Mouse (Mus musculus): ENCODE results near the gene Marveld2. TPM values are rescaled to one million over a fixed set of nuclear protein-coding genes. Genes with fewer than 3 reads are reported as not detected.

The Marveld2 gene
- polyA plus RNA-seq, 1 experiment from 2014 or later = 20.5 TPM

GRCm38 (mm10) chr13:100552009-100552368 lies 64.8 kb downstream of the Marveld2 start:
- Histone ChIP-seq H3K9ac (replicated peaks; ENCODE audit: low read length) (peak overlapping the region; percentile 83), H3K4me2 (replicated peaks; ENCODE audit: low read depth, low read length) (peak overlapping the region; percentile 97), H3K27me3 (ENCODE audit: insufficient read depth, low read length) (peaks cover 41% of the 10 kb centered on the region), H3K4me3 (ENCODE audit: low read length) (peak overlapping the region; percentile 73), H3K9me3 (ENCODE audit: low read length) (no peaks in the 10 kb centered on the region), H3K36me3 (ENCODE audit: insufficient read depth, low read length) (no peaks in the 10 kb centered on the region), H3K4me1 (ENCODE audit: insufficient read depth, low read length) (peaks cover 18% of the 10 kb centered on the region; the same call in 1 of the 2 replicates), H3K27ac (ENCODE audit: low read length) (peak overlapping the region; percentile 78)
- WGBS = 0% methylated on average over 35 of the region's 35 CpGs
- peak; percentile 11; the same call in 1 of the 2 replicates for ATAC-seq (ENCODE audit: low FRiP score, low TSS enrichment)

- peak overlapping the region; percentile 83 for H3K9ac ChIP-seq (replicated peaks; ENCODE audit: low read length)
- under 1% methylated on average over 41 of the region's 41 CpGs for WGBS
- no peak for ATAC-seq (ENCODE audit: low FRiP score, low TSS enrichment)
- H3K9me3 ChIP-seq (ENCODE audit: low read length) = no peaks in the 10 kb centered on the region
- no peaks in the 10 kb centered on the region for H3K36me3 ChIP-seq (ENCODE audit: insufficient read depth, low read length)
- H3K4me1 ChIP-seq (ENCODE audit: insufficient read depth, low read length) = peaks cover 18% of the 10 kb centered on the region; the same call in 1 of the 2 replicates
- peak overlapping the region; percentile 78 for H3K27ac ChIP-seq (ENCODE audit: low read length)
- peaks cover 41% of the 10 kb centered on the region for H3K27me3 ChIP-seq (ENCODE audit: insufficient read depth, low read length)
- peak overlapping the region; percentile 97 for H3K4me2 ChIP-seq (replicated peaks; ENCODE audit: low read depth, low read length)
- peak overlapping the region; percentile 73 for H3K4me3 ChIP-seq (ENCODE audit: low read length)
Measured at GRCm38 (mm10) chr13:100551371-100552008, 65.3 kb downstream of the Marveld2 start.

GRCm38 (mm10) chr13:100547269-100547668 lies 69.5 kb downstream of the Marveld2 start:
- Histone ChIP-seq H3K4me2 (replicated peaks; ENCODE audit: low read depth, low read length) (no peak overlapping the region), H3K27ac (ENCODE audit: low read length) (no peak overlapping the region), H3K4me3 (ENCODE audit: low read length) (no peak overlapping the region), H3K9ac (replicated peaks; ENCODE audit: low read length) (no peak overlapping the region), H3K4me1 (ENCODE audit: insufficient read depth, low read length) (peaks cover 8% of the 10 kb centered on the region; the same call in 1 of the 2 replicates), H3K27me3 (ENCODE audit: insufficient read depth, low read length) (peaks cover 24% of the 10 kb centered on the region), H3K36me3 (ENCODE audit: insufficient read depth, low read length) (no peaks in the 10 kb centered on the region), H3K9me3 (ENCODE audit: low read length) (no peaks in the 10 kb centered on the region)
- 73% methylated on average over 5 of the region's 5 CpGs for WGBS
- ATAC-seq (ENCODE audit: low FRiP score, low TSS enrichment) = no peak

Other genes with a start within 250 kb of the Marveld2 start
- gene Naip1, start 164.1 kb downstream of the Marveld2 start, polyA plus RNA-seq (2015; fragmentation: Nextera tagmentation; extraction: Ambion mirVana) = not detected in 2 replicates
- gene Gtf2h2, start 124.4 kb downstream of the Marveld2 start, polyA plus RNA-seq (2015; fragmentation: Nextera tagmentation; extraction: Ambion mirVana) = 76.1 and 85.4 TPM in 2 replicates
- gene Ocln, start 64.3 kb downstream of the Marveld2 start, polyA plus RNA-seq (2015; fragmentation: Nextera tagmentation; extraction: Ambion mirVana) = 34.3 and 34.4 TPM in 2 replicates
- 258 and 281 TPM in 2 replicates for gene Ak6, start 34.0 kb upstream of the Marveld2 start, polyA plus RNA-seq (2015; fragmentation: Nextera tagmentation; extraction: Ambion mirVana)
- 21.0 and 21.2 TPM in 2 replicates for gene Rad17, start 34.1 kb upstream of the Marveld2 start, polyA plus RNA-seq (2015; fragmentation: Nextera tagmentation; extraction: Ambion mirVana)
- gene Taf9, start 34.6 kb upstream of the Marveld2 start, polyA plus RNA-seq (2015; fragmentation: Nextera tagmentation; extraction: Ambion mirVana) = 8.9 and 12.8 TPM in 2 replicates
- 7.2 and 7.7 TPM in 2 replicates for gene Ccdc125, start 52.7 kb upstream of the Marveld2 start, polyA plus RNA-seq (2015; fragmentation: Nextera tagmentation; extraction: Ambion mirVana)
- 102 and 103 TPM in 2 replicates for gene Cdk7, start 114.0 kb upstream of the Marveld2 start, polyA plus RNA-seq (2015; fragmentation: Nextera tagmentation; extraction: Ambion mirVana)
- gene Mrps36, start 127.7 kb upstream of the Marveld2 start, polyA plus RNA-seq (2015; fragmentation: Nextera tagmentation; extraction: Ambion mirVana) = 171 and 174 TPM in 2 replicates
- 35.6 and 39.8 TPM in 2 replicates for gene Cenph, start 158.9 kb upstream of the Marveld2 start, polyA plus RNA-seq (2015; fragmentation: Nextera tagmentation; extraction: Ambion mirVana)
- 269 and 273 TPM in 2 replicates for gene Ccnb1, start 169.6 kb upstream of the Marveld2 start, polyA plus RNA-seq (2015; fragmentation: Nextera tagmentation; extraction: Ambion mirVana)
- gene Slc30a5, start 216.5 kb upstream of the Marveld2 start, polyA plus RNA-seq (2015; fragmentation: Nextera tagmentation; extraction: Ambion mirVana) = 54.9 and 55.5 TPM in 2 replicates